Mouse (Mus musculus) forebrain, embryonic 14.5 days (tissue): Measurements from ENCODE around the gene Olfr101. TPM values are rescaled to one million over a fixed set of nuclear protein-coding genes. Genes with fewer than 3 reads are reported as not detected.

Experiments used
- ATAC-seq: fragments of 200-750 bp; cut with Nextera tagmentation; 2 replicates; pipeline ENCODE4 v1.8.0; 2017; ENCODE audit warnings: mild to moderate bottlenecking, moderate library complexity
- DNase-seq: peaks from one replicate; pipeline ENCODE4 v3.0.0-alpha.2; 2015; ENCODE audit warnings: low spot score
- H3K27ac ChIP-seq: fragments of 300-500 bp; sonication (generic); 2 replicates; pipeline ENCODE4 v1.5.1; 2014; ENCODE audit warnings: low read depth, mild to moderate bottlenecking, control low read depth, low read length, moderate library complexity
- H3K27me3 ChIP-seq: fragments of 300-500 bp; sonication (generic); replicated peaks from 2 replicates; pipeline ENCODE4 v1.6.1; 2014; ENCODE audit warnings: low read length, control low read depth, mixed read lengths; ENCODE audit not compliant: control insufficient read depth, insufficient read depth
- H3K36me3 ChIP-seq: fragments of 300-500 bp; sonication (generic); 2 replicates; pipeline ENCODE4 v1.6.1; 2014; ENCODE audit warnings: low read length, control low read depth; ENCODE audit not compliant: control insufficient read depth, insufficient read depth
- H3K4me1 ChIP-seq: fragments of 300-500 bp; sonication (generic); 2 replicates; pipeline ENCODE4 v1.6.1; 2014; ENCODE audit warnings: antibody characterized with exemption, low read length, control low read depth; ENCODE audit not compliant: control insufficient read depth, insufficient read depth
- H3K4me2 ChIP-seq: fragments of 300-500 bp; sonication (generic); 2 replicates; pipeline ENCODE4 v1.6.1; 2014; ENCODE audit warnings: mild to moderate bottlenecking, control low read depth, low read length
- H3K4me3 ChIP-seq: fragments of 300-500 bp; sonication (generic); 2 replicates; pipeline ENCODE4 v1.5.1; 2014; ENCODE audit warnings: low read depth, low read length, control low read depth
- H3K9ac ChIP-seq: fragments of 300-500 bp; sonication (generic); 2 replicates; pipeline ENCODE4 v1.6.1; 2014; ENCODE audit warnings: mild to moderate bottlenecking, low read length, control low read depth, moderate library complexity
- H3K9me3 ChIP-seq: fragments of 300-500 bp; sonication (generic); replicated peaks from 2 replicates; pipeline ENCODE4 v1.6.1; 2016; ENCODE audit warnings: low read length, control low read depth, mixed read lengths; ENCODE audit not compliant: control insufficient read depth
- WGBS: fragments of 180-500 bp; shearing (Covaris S2); extraction: QIAGEN DNeasy Blood & Tissue Kit; methylation state at CpG from one replicate; pipeline ENCODE4 v1.1.7; 2014; 5-methylcytosine and 5-hydroxymethylcytosine counted together
- polyA plus RNA-seq: library from polyadenylated mRNA; unstranded; fragments of >200 nt; fragmentation: Nextera tagmentation; extraction: Ambion mirVana; gene quantifications from 2 replicates; pipeline ENCODE4 v1.2.1, GENCODE M21; 2014

Gene Olfr101
- polyA plus RNA-seq, result not detected in 2 replicates

DNA sequence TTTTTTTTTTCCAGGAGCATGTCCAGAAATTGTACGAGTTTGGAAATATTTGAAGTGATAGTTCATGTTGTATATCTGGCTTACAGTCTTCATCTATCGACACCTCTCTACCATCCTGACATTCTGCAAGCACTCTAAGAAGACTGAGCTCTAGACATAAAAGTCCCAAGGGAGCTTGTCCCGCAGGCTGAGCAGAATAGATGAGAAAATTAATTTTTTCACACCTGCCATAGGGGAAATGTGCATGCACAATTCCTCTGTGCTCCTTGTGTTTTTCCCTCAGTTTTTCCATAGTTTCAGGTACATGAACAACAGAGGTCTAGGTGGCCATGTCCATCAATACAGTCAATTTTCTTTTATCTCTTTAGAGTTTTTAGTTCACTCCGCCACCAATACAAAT is at the start of gene Olfr101:
TSS of gene Olfr101 (minus strand) at position 101 of the 400 bp plus-strand sequence.
- Histone ChIP-seq H3K27me3 (no peaks in the 10 kb centered on the region), H3K4me2 (no peak within 1 kb of the TSS), H3K9ac (no peak within 1 kb of the TSS), H3K27ac (no peak within 1 kb of the TSS), H3K9me3 (no peaks in the 10 kb centered on the region), H3K4me3 (no peak within 1 kb of the TSS), H3K36me3 (no peaks in the 10 kb centered on the region), H3K4me1 (no peaks in the 10 kb centered on the region)
- WGBS, result 88% methylated on average over 4 of the region's 4 CpGs
- ATAC-seq, result no peak
- no peak for DNase-seq

DNA sequence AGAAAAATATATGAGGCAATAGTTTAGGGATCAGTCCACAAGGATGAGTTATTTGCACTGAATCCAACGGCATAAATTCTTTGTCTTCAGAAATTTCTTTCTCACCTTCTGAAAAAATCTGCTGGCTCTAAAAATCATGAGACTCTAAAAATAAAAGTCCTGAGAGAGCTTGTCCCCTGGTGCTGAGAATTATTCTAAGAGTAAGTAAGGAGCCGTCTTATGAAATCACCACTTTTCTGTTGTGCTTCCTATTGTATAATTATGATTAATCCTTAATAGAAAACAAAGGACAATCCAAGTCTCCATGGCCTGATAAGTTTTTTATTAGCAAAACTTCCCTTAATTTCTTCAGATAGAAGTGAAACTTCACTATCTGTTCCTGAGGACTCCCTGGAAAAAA is 35.5 kb upstream of the Olfr101 start, which contains the start of gene Olfr103:
TSS of gene Olfr103 (minus strand) at position 101 of the 400 bp plus-strand sequence.
- Histone ChIP-seq H3K27ac (no peak within 1 kb of the TSS), H3K4me2 (no peak within 1 kb of the TSS), H3K9me3 (no peaks in the 10 kb centered on the region), H3K36me3 (no peaks in the 10 kb centered on the region), H3K4me1 (no peaks in the 10 kb centered on the region), H3K27me3 (no peaks in the 10 kb centered on the region), H3K4me3 (no peak within 1 kb of the TSS), H3K9ac (no peak within 1 kb of the TSS)
- WGBS, result 86% methylated on average over 2 of the region's 2 CpGs
- DNase-seq, result no peak
- no peak for ATAC-seq

DNA sequence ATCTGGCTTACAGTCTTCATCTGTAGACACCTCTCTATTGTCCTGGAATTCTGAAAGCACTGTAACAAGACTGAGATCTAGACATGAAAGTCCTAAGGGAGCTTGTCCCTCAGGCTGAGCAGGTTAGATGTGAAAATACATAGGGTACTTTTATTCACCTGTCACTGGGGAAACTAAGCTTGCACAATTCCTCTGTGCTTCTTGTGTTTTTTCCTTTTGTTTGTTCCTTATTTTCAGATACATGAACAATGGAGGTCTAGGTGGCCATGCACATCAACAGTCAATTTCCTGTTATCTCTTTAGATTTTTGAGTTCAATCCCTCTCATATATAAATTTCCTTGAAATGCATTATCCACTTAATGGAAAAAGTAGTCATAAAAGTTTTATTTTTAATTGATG is 12.8 kb upstream of the Olfr101 start, which contains the start of gene Olfr102:
TSS of gene Olfr102 (minus strand) at position 101 of the 400 bp plus-strand sequence.
- DNase-seq (no peak), ATAC-seq (no peak)
- Histone ChIP-seq H3K4me2 (no peak within 1 kb of the TSS), H3K27ac (no peak within 1 kb of the TSS), H3K4me1 (no peaks in the 10 kb centered on the region), H3K9ac (no peak within 1 kb of the TSS), H3K9me3 (no peaks in the 10 kb centered on the region), H3K4me3 (no peak within 1 kb of the TSS), H3K27me3 (no peaks in the 10 kb centered on the region), H3K36me3 (no peaks in the 10 kb centered on the region)

DNA sequence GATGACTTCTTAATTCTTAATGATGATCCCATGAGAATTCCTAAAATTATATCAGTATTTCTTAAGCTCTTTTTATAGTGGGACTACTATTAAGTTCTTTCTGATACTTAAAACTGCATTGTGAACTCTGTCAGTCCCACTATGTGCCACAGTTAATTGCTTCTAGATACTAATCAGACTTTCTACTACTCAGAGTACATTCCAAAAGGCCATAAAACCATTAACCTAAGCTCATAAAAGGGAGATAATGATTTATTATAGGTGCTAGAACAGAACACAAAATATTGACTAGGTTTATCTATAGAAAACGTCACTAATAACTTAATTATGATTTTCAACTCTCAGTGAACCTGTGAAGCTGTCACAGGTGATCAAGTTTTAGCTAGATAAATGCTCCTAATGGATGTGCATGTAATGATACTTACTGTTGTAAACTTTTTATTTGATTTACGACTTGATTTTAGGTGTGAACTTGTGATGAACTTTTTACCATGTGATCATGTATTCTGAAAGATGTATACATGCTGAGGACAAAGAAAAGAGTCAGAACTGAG is 6.1 kb upstream of the Olfr101 start:
- Histone ChIP-seq H3K27me3 (no peaks in the 10 kb centered on the region), H3K4me2 (no peak overlapping the region), H3K36me3 (no peaks in the 10 kb centered on the region), H3K9me3 (no peaks in the 10 kb centered on the region), H3K4me1 (no peaks in the 10 kb centered on the region), H3K9ac (no peak overlapping the region), H3K27ac (no peak overlapping the region), H3K4me3 (no peak overlapping the region)
- no peak for ATAC-seq
- no peak for DNase-seq
- WGBS, result 65% methylated on average over 2 of the region's 2 CpGs

DNA sequence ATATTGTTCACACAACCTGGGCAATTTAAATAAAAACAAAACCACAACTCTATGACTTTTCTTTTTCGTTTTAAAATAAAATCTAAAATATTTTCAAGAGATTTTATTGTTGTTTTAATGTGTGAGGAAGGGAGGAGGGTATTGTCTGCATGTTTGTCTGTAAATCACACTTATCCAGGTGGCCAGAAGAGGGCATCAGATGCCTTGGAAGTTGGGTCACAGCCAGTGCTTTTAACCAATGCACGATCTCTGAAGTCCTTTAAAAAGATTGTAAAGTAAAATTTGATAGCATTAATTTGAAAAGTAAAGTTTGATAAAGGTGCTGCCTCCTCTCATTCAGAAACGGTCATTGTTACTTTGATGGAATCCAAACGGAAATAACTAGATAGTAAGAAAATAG is 4.4 kb upstream of the Olfr101 start:
- DNase-seq (peak; percentile 4), ATAC-seq (no peak)
- H3K27me3 ChIP-seq, result no peaks in the 10 kb centered on the region
- H3K36me3 ChIP-seq, result no peaks in the 10 kb centered on the region
- H3K4me3 ChIP-seq, result no peak overlapping the region
- WGBS, result 45% methylated on average over 4 of the region's 4 CpGs
- no peaks in the 10 kb centered on the region for H3K9me3 ChIP-seq
- H3K4me1 ChIP-seq, result no peaks in the 10 kb centered on the region
- no peak overlapping the region for H3K9ac ChIP-seq
- H3K4me2 ChIP-seq, result no peak overlapping the region
- H3K27ac ChIP-seq, result no peak overlapping the region

DNA sequence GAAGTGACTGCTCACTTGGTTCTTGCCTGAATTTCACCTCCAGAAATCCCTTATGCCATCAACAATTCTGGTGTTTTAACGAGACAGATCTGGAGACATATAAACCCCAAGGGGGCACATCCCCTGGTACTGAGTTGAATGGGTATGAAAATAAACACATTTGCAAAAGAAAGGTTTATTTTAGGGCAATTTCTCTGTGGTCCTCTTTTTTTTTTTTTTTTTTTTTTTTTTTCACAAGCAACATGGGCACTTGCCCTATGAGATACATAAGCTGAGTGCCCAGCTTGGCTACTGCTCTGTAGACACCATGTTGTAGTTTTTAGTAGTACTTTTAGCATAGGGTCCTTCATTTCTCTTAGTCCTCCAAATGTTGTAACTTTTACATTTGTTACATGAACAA is 20.8 kb downstream of the Olfr101 start, which contains the start of gene Olfr99:
TSS of gene Olfr99 (minus strand) at position 101 of the 400 bp plus-strand sequence.
- Histone ChIP-seq H3K9me3 (no peaks in the 10 kb centered on the region), H3K4me3 (no peak within 1 kb of the TSS), H3K27me3 (no peaks in the 10 kb centered on the region), H3K4me2 (no peak within 1 kb of the TSS), H3K9ac (no peak within 1 kb of the TSS), H3K4me1 (no peaks in the 10 kb centered on the region), H3K36me3 (no peaks in the 10 kb centered on the region), H3K27ac (no peak within 1 kb of the TSS)
- DNase-seq, result no peak
- 71% methylated on average over 1 of the region's 1 CpGs for WGBS
- no peak for ATAC-seq

DNA sequence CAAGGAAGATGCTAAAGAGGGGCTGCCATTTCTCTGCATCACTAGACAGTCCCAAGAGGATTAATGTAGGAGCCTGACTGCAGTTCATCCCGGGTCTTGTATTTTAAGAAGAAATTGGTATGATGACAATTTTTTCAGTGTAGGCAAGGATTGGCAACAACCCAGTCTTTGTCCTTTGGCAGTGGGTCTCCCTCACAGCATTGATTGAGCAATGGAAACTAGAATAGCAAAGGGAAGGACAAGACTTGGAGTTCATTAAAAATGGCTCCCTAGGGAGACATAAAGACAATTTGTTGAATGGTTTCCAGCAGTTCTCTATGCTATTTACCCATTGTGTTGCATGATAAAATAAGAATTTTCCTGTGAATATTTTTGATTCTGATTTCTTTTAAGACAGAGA is 23.8 kb downstream of the Olfr101 start:
- no peak overlapping the region for H3K9ac ChIP-seq
- WGBS, result 57% methylated on average over 1 of the region's 1 CpGs
- no peaks in the 10 kb centered on the region for H3K36me3 ChIP-seq
- H3K4me1 ChIP-seq, result no peaks in the 10 kb centered on the region
- H3K9me3 ChIP-seq, result no peaks in the 10 kb centered on the region
- no peak overlapping the region for H3K4me2 ChIP-seq
- H3K27ac ChIP-seq, result no peak overlapping the region
- H3K27me3 ChIP-seq, result no peaks in the 10 kb centered on the region
- no peak overlapping the region for H3K4me3 ChIP-seq
- DNase-seq (no peak), ATAC-seq (no peak)

DNA sequence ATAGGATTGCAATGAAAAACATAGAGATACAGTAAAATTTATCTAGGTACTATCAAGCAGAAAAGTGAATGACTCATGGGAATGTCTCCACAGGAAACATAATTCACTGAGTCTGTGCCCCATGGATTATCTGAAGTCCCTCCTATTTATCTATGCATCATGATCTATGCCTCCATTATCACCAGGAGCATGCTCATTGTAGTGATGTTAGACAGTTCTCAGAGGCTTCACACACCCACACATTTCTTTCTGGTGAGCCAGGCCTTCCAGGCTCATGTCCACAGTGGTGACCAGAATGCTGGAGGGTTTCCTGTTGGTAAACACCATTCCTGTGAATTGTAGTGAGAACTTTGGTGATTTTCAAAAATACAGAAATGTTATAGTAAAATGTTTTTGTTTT is 27.5 kb downstream of the Olfr101 start:
- no peak for ATAC-seq
- H3K36me3 ChIP-seq, result no peaks in the 10 kb centered on the region

DNA sequence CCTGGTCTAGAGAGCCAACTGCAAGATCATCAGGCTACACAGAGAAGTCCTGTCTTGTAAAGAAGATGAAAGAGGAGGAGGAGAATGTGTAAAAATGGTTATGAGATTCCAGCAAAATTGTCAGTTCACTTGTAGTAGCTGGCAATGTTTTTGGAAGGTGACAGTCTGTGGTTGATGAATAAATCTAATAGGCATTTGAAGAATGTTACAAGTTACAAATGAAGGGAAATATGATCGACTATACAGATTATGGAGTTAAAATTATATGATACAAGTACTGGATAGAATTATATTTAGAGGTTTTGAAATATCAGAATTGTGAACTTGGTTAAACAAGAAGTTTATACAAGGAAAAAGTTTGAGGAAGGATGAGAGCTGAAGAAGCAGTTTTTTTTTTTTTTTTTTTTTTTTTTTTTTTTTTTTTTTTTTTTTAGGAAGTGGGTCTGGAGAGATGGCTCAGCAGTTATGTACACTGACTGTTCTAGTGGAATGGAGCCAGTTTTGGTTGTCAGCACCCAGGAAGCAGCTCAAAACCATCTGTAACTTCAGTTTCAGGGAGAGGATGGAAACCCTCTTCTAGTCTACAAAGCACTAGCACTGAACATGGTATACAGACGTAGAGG is 28.4 kb downstream of the Olfr101 start:
- H3K4me3 ChIP-seq, result no peak overlapping the region
- 74% methylated on average over 2 of the region's 2 CpGs for WGBS
- no peaks in the 10 kb centered on the region for H3K36me3 ChIP-seq
- no peak overlapping the region for H3K9ac ChIP-seq
- H3K9me3 ChIP-seq, result no peaks in the 10 kb centered on the region
- no peaks in the 10 kb centered on the region for H3K4me1 ChIP-seq
- H3K4me2 ChIP-seq, result no peak overlapping the region
- no peak overlapping the region for H3K27ac ChIP-seq
- ATAC-seq (no peak), DNase-seq (no peak)
- no peaks in the 10 kb centered on the region for H3K27me3 ChIP-seq

More for the DNA sequence above, 27.5 kb downstream of the Olfr101 start:
- no peak overlapping the region for H3K9ac ChIP-seq
- no peak overlapping the region for H3K4me3 ChIP-seq
- DNase-seq, result no peak
- no peak overlapping the region for H3K27ac ChIP-seq
- H3K4me1 ChIP-seq, result no peaks in the 10 kb centered on the region
- no peaks in the 10 kb centered on the region for H3K9me3 ChIP-seq
- H3K27me3 ChIP-seq, result no peaks in the 10 kb centered on the region
- H3K4me2 ChIP-seq, result no peak overlapping the region
